Mouse (Mus musculus) cerebellum, adult 9-11 months (tissue): ENCODE measurements around the gene Gm21679.
"Not testable (repeated sequence)": the region's sequence is repeated elsewhere in the genome, so short reads cannot be mapped to it uniquely, and the experiment has no call there.

Experiments used
- DNase-seq: peaks from one replicate; pipeline ENCODE4 v3.0.0; 2022

Gm21679 gene

GRCm38 (mm10) chrY:29683270-29683669 is at the start of gene Gm21679:
Gene Gm21679 (minus strand): TSS chrY:29683370.
- not testable (repeated sequence) for DNase-seq
